Mouse (Mus musculus) intestine, embryonic 16.5 days (tissue): ENCODE measurements around the gene Twist2. TPM values are rescaled to one million over a fixed set of nuclear protein-coding genes. Genes with fewer than 3 reads are reported as not detected.
A peak's percentile ranks its signal among the peaks of the same experiment; 100 is the strongest.

Experiments used
- ATAC-seq: fragments of 200-750 bp; cut with Nextera tagmentation; 2 replicates; pipeline ENCODE4 v1.8.0; 2017; ENCODE audit warnings: moderate TSS enrichment, moderate library complexity
- H3K27ac ChIP-seq: fragments of 300-500 bp; sonication (generic); 2 replicates; pipeline ENCODE4 v1.5.1; 2014; ENCODE audit warnings: mild to moderate bottlenecking, low read length
- H3K27me3 ChIP-seq: fragments of 300-500 bp; sonication (generic); replicated peaks from 2 replicates; pipeline ENCODE4 v1.6.1; 2014; ENCODE audit warnings: low read length, control low read depth, mixed read lengths; ENCODE audit not compliant: control insufficient read depth, insufficient read depth
- H3K36me3 ChIP-seq: fragments of 300-500 bp; sonication (generic); 2 replicates; pipeline ENCODE4 v1.6.1; 2014; ENCODE audit warnings: low read length, control low read depth; ENCODE audit not compliant: control insufficient read depth, insufficient read depth
- H3K4me1 ChIP-seq: fragments of 300-500 bp; sonication (generic); 2 replicates; pipeline ENCODE4 v1.6.1; 2014; ENCODE audit warnings: low read length, control low read depth, mixed read lengths; ENCODE audit not compliant: control insufficient read depth, insufficient read depth
- H3K4me2 ChIP-seq: fragments of 300-500 bp; sonication (generic); 2 replicates; pipeline ENCODE4 v1.6.1; 2014; ENCODE audit warnings: low read depth, low read length, control low read depth
- H3K4me3 ChIP-seq: fragments of 300-500 bp; sonication (generic); 2 replicates; pipeline ENCODE4 v1.5.1; 2014; ENCODE audit warnings: mild to moderate bottlenecking, low read length
- H3K9ac ChIP-seq: fragments of 300-500 bp; sonication (generic); 2 replicates; pipeline ENCODE4 v1.6.1; 2014; ENCODE audit warnings: low read depth, low read length
- H3K9me3 ChIP-seq: fragments of 300-500 bp; sonication (generic); 2 replicates; pipeline ENCODE4 v1.6.1; 2016; ENCODE audit warnings: low read length, control low read depth; ENCODE audit not compliant: control insufficient read depth
- WGBS: fragments of 180-500 bp; shearing (Covaris S2); extraction: QIAGEN DNeasy Blood & Tissue Kit; methylation state at CpG from one replicate; pipeline ENCODE4 v1.1.7; 2014; 5-methylcytosine and 5-hydroxymethylcytosine counted together
- polyA plus RNA-seq: library from polyadenylated mRNA; unstranded; fragments of >200 nt; fragmentation: Nextera tagmentation; extraction: Ambion mirVana; gene quantifications from 2 replicates; pipeline ENCODE4 v1.2.1, GENCODE M21; 2015

Twist2 gene
- polyA plus RNA-seq, 1 experiment from 2014 or later: 5.1 TPM

- 7% methylated on average over 30 of the region's 30 CpGs for WGBS
- H3K4me2 ChIP-seq: peak overlapping the region; percentile 87
- no peaks in the 10 kb centered on the region for H3K9me3 ChIP-seq
- no peak for ATAC-seq
- peaks cover 37% of the 10 kb centered on the region for H3K27me3 ChIP-seq
- H3K36me3 ChIP-seq: no peaks in the 10 kb centered on the region
- no peak overlapping the region for H3K27ac ChIP-seq
- H3K9ac ChIP-seq: peak overlapping the region; percentile 66; the same call in 1 of the 2 replicates
- peak overlapping the region; percentile 56 for H3K4me3 ChIP-seq
- 0 out of 2 replicates have a peak, but pooled peaks cover 7% of the 10 kb centered on the region for H3K4me1 ChIP-seq
These were observed 1.3 kb downstream of the Twist2 start for GRCm38 (mm10) chr1:91802406-91803121.

GRCm38 (mm10) chr1:91803416-91803815, 2.2 kb downstream of the Twist2 start:
- Histone ChIP-seq H3K9me3 (no peaks in the 10 kb centered on the region), H3K36me3 (no peaks in the 10 kb centered on the region), H3K27me3 (peaks cover 37% of the 10 kb centered on the region), H3K27ac (no peak overlapping the region), H3K4me2 (no peak overlapping the region), H3K4me1 (0 out of 2 replicates have a peak, but pooled peaks cover 7% of the 10 kb centered on the region), H3K4me3 (no peak overlapping the region), H3K9ac (no peak overlapping the region)
- WGBS: 43% methylated on average over 6 of the region's 6 CpGs
- ATAC-seq: no peak

- Histone ChIP-seq H3K27ac (no peak overlapping the region), H3K4me2 (no peak overlapping the region), H3K9ac (no peak overlapping the region), H3K4me3 (no peak overlapping the region), H3K27me3 (no peaks in the 10 kb centered on the region), H3K9me3 (no peaks in the 10 kb centered on the region), H3K4me1 (peaks cover 6% of the 10 kb centered on the region; the same call in 1 of the 2 replicates), H3K36me3 (no peaks in the 10 kb centered on the region)
- ATAC-seq: no peak
- WGBS: 68% methylated on average over 3 of the region's 3 CpGs
These were observed 14.8 kb downstream of the Twist2 start for GRCm38 (mm10) chr1:91816067-91816466.

GRCm38 (mm10) chr1:91816571-91816970, 15.3 kb downstream of the Twist2 start:
- no peak overlapping the region for H3K4me3 ChIP-seq
- no peak overlapping the region for H3K27ac ChIP-seq
- no peaks in the 10 kb centered on the region for H3K36me3 ChIP-seq
- H3K9me3 ChIP-seq: no peaks in the 10 kb centered on the region
- H3K4me2 ChIP-seq: no peak overlapping the region
- WGBS: 20% methylated on average over 6 of the region's 6 CpGs
- peak; percentile 81 for ATAC-seq
- peaks cover 6% of the 10 kb centered on the region; the same call in 1 of the 2 replicates for H3K4me1 ChIP-seq
- no peaks in the 10 kb centered on the region for H3K27me3 ChIP-seq
- no peak overlapping the region for H3K9ac ChIP-seq

DNA sequence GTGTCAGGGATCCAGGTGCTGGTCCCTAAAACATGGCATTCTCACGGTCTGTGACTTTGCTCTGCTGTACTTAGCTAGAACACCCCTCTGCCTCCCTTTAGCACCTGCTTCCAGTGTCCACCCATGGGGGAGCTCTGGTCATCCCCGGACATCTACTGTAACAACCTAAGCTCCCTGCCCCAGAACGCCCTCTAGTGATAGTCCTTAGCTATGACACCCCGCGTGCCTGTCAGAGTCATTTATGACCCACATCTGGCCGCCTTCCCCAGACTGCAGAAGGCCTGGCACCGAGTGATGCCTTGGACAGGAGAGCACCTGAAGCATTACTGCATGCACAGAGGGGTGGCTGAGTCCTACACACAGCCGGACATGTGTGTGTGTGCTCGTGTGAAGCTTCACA, 18.0 kb downstream of the Twist2 start:
- Histone ChIP-seq H3K9me3 (no peaks in the 10 kb centered on the region), H3K4me3 (no peak overlapping the region), H3K4me2 (no peak overlapping the region), H3K27ac (no peak overlapping the region), H3K4me1 (peaks cover 10% of the 10 kb centered on the region; the same call in 1 of the 2 replicates), H3K36me3 (no peaks in the 10 kb centered on the region), H3K27me3 (no peaks in the 10 kb centered on the region), H3K9ac (no peak overlapping the region)
- no peak for ATAC-seq
- WGBS: 57% methylated on average over 9 of the region's 9 CpGs

GRCm38 (mm10) chr1:91820531-91820930, 19.3 kb downstream of the Twist2 start:
- no peak overlapping the region for H3K27ac ChIP-seq
- H3K27me3 ChIP-seq: no peaks in the 10 kb centered on the region
- ATAC-seq: no peak
- no peak overlapping the region for H3K4me2 ChIP-seq
- peaks cover 10% of the 10 kb centered on the region; the same call in 1 of the 2 replicates for H3K4me1 ChIP-seq
- H3K9ac ChIP-seq: no peak overlapping the region
- H3K9me3 ChIP-seq: no peaks in the 10 kb centered on the region
- no peak overlapping the region for H3K4me3 ChIP-seq
- 65% methylated on average over 10 of the region's 10 CpGs for WGBS
- H3K36me3 ChIP-seq: no peaks in the 10 kb centered on the region

- H3K4me1 ChIP-seq: 0 out of 2 replicates have a peak, but pooled peaks cover 4% of the 10 kb centered on the region
- H3K36me3 ChIP-seq: no peaks in the 10 kb centered on the region
- ATAC-seq: no peak
- H3K4me3 ChIP-seq: no peak overlapping the region
- H3K4me2 ChIP-seq: no peak overlapping the region
- H3K27ac ChIP-seq: no peak overlapping the region
- 84% methylated on average over 4 of the region's 4 CpGs for WGBS
- no peaks in the 10 kb centered on the region for H3K27me3 ChIP-seq
- no peak overlapping the region for H3K9ac ChIP-seq
- no peaks in the 10 kb centered on the region for H3K9me3 ChIP-seq
These were observed 21.1 kb downstream of the Twist2 start for GRCm38 (mm10) chr1:91822316-91822824.

GRCm38 (mm10) chr1:91823530-91823929, 22.3 kb downstream of the Twist2 start:
- Histone ChIP-seq H3K36me3 (no peaks in the 10 kb centered on the region), H3K9ac (no peak overlapping the region), H3K27me3 (no peaks in the 10 kb centered on the region), H3K4me3 (no peak overlapping the region), H3K4me2 (no peak overlapping the region), H3K4me1 (0 out of 2 replicates have a peak, but pooled peaks cover 4% of the 10 kb centered on the region), H3K27ac (no peak overlapping the region), H3K9me3 (no peaks in the 10 kb centered on the region)
- ATAC-seq: no peak
- 41% methylated on average over 3 of the region's 3 CpGs for WGBS

DNA sequence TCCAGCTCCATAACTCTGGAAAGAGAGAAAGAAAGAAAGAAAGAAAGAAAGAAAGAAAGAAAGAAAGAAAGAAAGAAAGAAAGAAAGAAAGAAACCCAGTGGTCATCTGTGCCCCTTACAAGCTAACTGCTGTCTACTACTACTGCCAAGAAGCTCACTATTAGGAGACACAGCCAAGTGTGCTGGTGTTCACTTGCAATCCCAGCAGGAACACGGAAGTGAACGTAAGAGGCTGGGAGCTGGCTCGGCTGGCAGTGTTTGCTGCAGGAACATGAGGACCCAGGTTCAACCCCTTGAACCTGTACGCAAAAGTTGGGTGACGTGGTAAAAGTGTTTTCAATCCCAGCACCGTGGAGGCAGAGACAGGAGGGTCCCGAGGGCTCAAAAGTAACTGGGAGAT, 22.7 kb downstream of the Twist2 start:
- H3K9me3 ChIP-seq: no peaks in the 10 kb centered on the region
- H3K27me3 ChIP-seq: no peaks in the 10 kb centered on the region
- no peak for ATAC-seq
- H3K4me1 ChIP-seq: 0 out of 2 replicates have a peak, but pooled peaks cover 4% of the 10 kb centered on the region
- no peak overlapping the region for H3K9ac ChIP-seq
- no peak overlapping the region for H3K4me2 ChIP-seq
- WGBS: 86% methylated on average over 7 of the region's 7 CpGs
- no peak overlapping the region for H3K4me3 ChIP-seq
- no peak overlapping the region for H3K27ac ChIP-seq
- no peaks in the 10 kb centered on the region for H3K36me3 ChIP-seq
